ENCODE assay signal across 20 mouse cellular contexts in the genomic region with DNA sequence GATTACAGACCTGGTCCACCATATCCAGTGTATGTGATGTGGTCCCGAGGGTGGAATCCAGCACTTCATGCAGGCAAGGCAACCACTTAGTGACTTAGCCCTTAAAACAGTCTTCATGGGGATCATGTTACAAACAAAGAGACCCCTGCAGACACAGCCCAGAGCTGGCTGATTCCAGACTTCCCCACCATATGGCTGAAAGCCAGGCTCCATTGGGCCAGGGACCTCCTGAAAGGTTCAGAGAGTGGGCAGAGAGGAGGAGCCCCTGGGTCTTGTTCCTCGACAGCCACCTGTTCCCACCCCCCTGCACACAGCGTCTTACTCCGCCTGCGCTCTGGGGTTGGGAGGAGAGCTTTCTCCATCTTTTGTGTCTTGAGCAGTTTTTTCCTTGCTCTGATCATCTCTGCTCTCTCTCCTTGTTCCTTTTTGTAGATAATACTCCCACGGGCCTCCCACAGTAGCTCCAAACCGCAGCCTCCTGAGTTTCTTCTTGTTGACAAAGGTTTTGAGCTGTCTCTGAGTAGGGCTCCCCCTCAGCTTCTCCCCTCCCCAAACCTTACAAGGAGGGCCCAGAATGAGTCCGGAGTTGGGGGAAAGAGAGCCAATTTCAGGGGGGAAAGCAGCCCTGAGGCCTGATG. TPM values are rescaled to one million over a fixed set of nuclear protein-coding genes. Genes with fewer than 3 reads are reported as not detected.
A peak's percentile ranks its signal among the peaks of the same experiment; 100 is the strongest.
DNase-seq lines count a peak whose midpoint lies in the region; ATAC-seq and TF ChIP-seq lines count a peak whose summit lies in the region.
"Had no signal": no experiment of that assay in that cellular context is flagged by ENCODE, and none has a peak within 500 bp of the region (broad histone marks: within the 10 kb centered on the region; RNA-seq: fewer than 3 reads in every experiment).

No protein-coding gene starts in this region.

- H3K27me3 ChIP-seq in embryonic facial prominence, embryonic 10.5 days (replicated peaks; ENCODE audit: low read depth, poor library complexity, severe bottlenecking): peaks cover 73% of the 10 kb centered on the region
- peaks cover 68% of the 10 kb centered on the region for H3K27me3 ChIP-seq in limb, embryonic 12.5 days
- H3K27me3 ChIP-seq in forebrain, postnatal 0 days (ENCODE audit: insufficient read depth, low read length): peaks cover 37% of the 10 kb centered on the region

- DNase-seq in left cerebral cortex, adult 2 months (ENCODE audit: extremely low spot score in 1 of 2, low spot score in 2 of 2): no peak
- no peak for DNase-seq in left cerebral cortex, adult 11 months (ENCODE audit: low spot score)
- peak; percentile 71 for DNase-seq in brain, adult 2 months (ENCODE audit: low read depth, low spot score)
- DNase-seq in embryonic facial prominence, embryonic 10.5 days (ENCODE audit: low spot score): peak; percentile 69
- DNase-seq in forebrain, postnatal 0 days: no peak
- no peak for DNase-seq in cerebellum, adult 11 months
- DNase-seq in c-Kit-positive CD71-positive TER-119-positive erythroid progenitor cells, embryonic 14.5 days (ENCODE audit: low spot score): no peak
- DNase-seq: adrenal gland, adult 8-10 months; cerebellum, postnatal 25 days; kidney, postnatal 14 days; liver, postnatal 0 days had no signal

- ATAC-seq in limb, embryonic 12.5 days (ENCODE audit: insufficient number of reproducible peaks, insufficient read depth, low FRiP score, low TSS enrichment, low read depth): peak; percentile 85
- no peak for ATAC-seq in forebrain, postnatal 0 days
- ATAC-seq: intestine, embryonic 16.5 days; liver, postnatal 0 days had no signal

- intact Hi-C loops in left cerebral cortex, adult 2 months (cut with DNase I): no loop called here

- TF ChIP-seq CTCF in left cerebral cortex, adult 2 months (IDR thresholded peaks at IDR 0.05): no peak
- TF ChIP-seq CTCF in forebrain, postnatal 0 days (IDR thresholded peaks at IDR 0.05; ENCODE audit: low read depth): no peak

- H3K4me1 ChIP-seq in embryonic facial prominence, embryonic 10.5 days: peaks cover 55% of the 10 kb centered on the region
- peaks cover 62% of the 10 kb centered on the region for H3K4me1 ChIP-seq in limb, embryonic 12.5 days (replicated peaks)
- H3K4me1 ChIP-seq in forebrain, postnatal 0 days (ENCODE audit: insufficient read depth): no peaks in the 10 kb centered on the region; the same call in 1 of the 2 replicates

- H3K9ac ChIP-seq in limb, embryonic 12.5 days (replicated peaks): no peak overlapping the region
- no peak overlapping the region for H3K9ac ChIP-seq in forebrain, postnatal 0 days
- H3K9ac ChIP-seq: heart, embryonic 13.5 days; limb, embryonic 15.5 days; liver, postnatal 0 days; midbrain, embryonic 12.5 days had no signal

- peak overlapping the region; percentile 64 for H3K27ac ChIP-seq in left cerebral cortex, adult 2 months
- H3K27ac ChIP-seq in embryonic facial prominence, embryonic 10.5 days (replicated peaks): 0 out of 2 replicates have a peak overlapping the region, but pooled peaks have one; percentile 14
- H3K27ac ChIP-seq in limb, embryonic 12.5 days: no peak overlapping the region
- no peak overlapping the region for H3K27ac ChIP-seq in forebrain, postnatal 0 days (ENCODE audit: low read depth, low read length)
- H3K27ac ChIP-seq: heart, embryonic 13.5 days; limb, embryonic 15.5 days; midbrain, embryonic 12.5 days had no signal

- H3K4me2 ChIP-seq in limb, embryonic 12.5 days: no peak overlapping the region
- H3K4me2 ChIP-seq in forebrain, postnatal 0 days (ENCODE audit: low read depth): no peak overlapping the region
- H3K4me2 ChIP-seq: heart, embryonic 13.5 days; limb, embryonic 15.5 days; midbrain, embryonic 12.5 days had no signal

- no peaks in the 10 kb centered on the region for H3K36me3 ChIP-seq in embryonic facial prominence, embryonic 10.5 days (replicated peaks)
- H3K36me3 ChIP-seq in limb, embryonic 12.5 days: no peaks in the 10 kb centered on the region
- no peaks in the 10 kb centered on the region for H3K36me3 ChIP-seq in forebrain, postnatal 0 days (ENCODE audit: insufficient read depth)
- H3K36me3 ChIP-seq: G1E; heart, embryonic 13.5 days; limb, embryonic 15.5 days; midbrain, embryonic 12.5 days had no signal

- no peaks in the 10 kb centered on the region for H3K9me3 ChIP-seq in embryonic facial prominence, embryonic 10.5 days
- H3K9me3 ChIP-seq in limb, embryonic 12.5 days: no peaks in the 10 kb centered on the region
- no peaks in the 10 kb centered on the region for H3K9me3 ChIP-seq in forebrain, postnatal 0 days (ENCODE audit: low read length)
- H3K9me3 ChIP-seq: G1E; heart, embryonic 13.5 days; limb, embryonic 15.5 days; midbrain, embryonic 12.5 days had no signal

- H3K4me3 ChIP-seq in left cerebral cortex, adult 2 months: no peak overlapping the region
- peak overlapping the region; percentile 21; the same call in 1 of the 2 replicates for H3K4me3 ChIP-seq in embryonic facial prominence, embryonic 10.5 days
- 0 out of 2 replicates have a peak overlapping the region, but pooled peaks have one; percentile 1 for H3K4me3 ChIP-seq in limb, embryonic 12.5 days (replicated peaks)
- no peak overlapping the region for H3K4me3 ChIP-seq in forebrain, postnatal 0 days (ENCODE audit: low read depth, low read length)
- H3K4me3 ChIP-seq: erythroblast, embryonic 14.5 days; limb, embryonic 15.5 days; midbrain, embryonic 12.5 days; myocyte had no signal

- WGBS in embryonic facial prominence, embryonic 10.5 days: 8% methylated on average over 8 of the region's 8 CpGs
- WGBS in limb, embryonic 12.5 days: 9% methylated on average over 8 of the region's 8 CpGs
- WGBS in forebrain, postnatal 0 days: 14% methylated on average over 8 of the region's 8 CpGs

RNA-seq across cellular contexts. Expression of gene Kcnh3, which starts 3.2 kb away (rescaled TPM):
- 100 to 1,000 TPM; 174 to 180 TPM for total RNA-seq in left cerebral cortex, adult 2 months (2021)
- 0.25 TPM in 2 replicates for polyA plus RNA-seq in embryonic facial prominence, embryonic 10.5 days (2016; fragmentation: Nextera tagmentation; extraction: Ambion mirVana)
- 0.13 and 0.24 TPM in 2 replicates for polyA plus RNA-seq in limb, embryonic 12.5 days (2016; fragmentation: Nextera tagmentation; extraction: Ambion mirVana)
- total RNA-seq in forebrain, postnatal 0 days (2014; rRNA removed): 22.9 and 435 TPM in 2 replicates
- polyA plus RNA-seq in forebrain, postnatal 0 days (2015; fragmentation: Nextera tagmentation; extraction: Ambion mirVana): 7.7 and 8.2 TPM in 2 replicates
- total RNA-seq: hematopoietic stem cell, adult 5-6 weeks had no signal
- polyA plus RNA-seq: G1E had no signal

RNA-seq across cellular contexts. Expression of gene Mcrs1, which starts 30.3 kb away (rescaled TPM):
- total RNA-seq in left cerebral cortex, adult 2 months (2021): 10 to 100 TPM; 77.3 to 81.0 TPM
- polyA plus RNA-seq in embryonic facial prominence, embryonic 10.5 days (2016; fragmentation: Nextera tagmentation; extraction: Ambion mirVana): 185 and 189 TPM in 2 replicates
- polyA plus RNA-seq in limb, embryonic 12.5 days (2016; fragmentation: Nextera tagmentation; extraction: Ambion mirVana): 154 and 158 TPM in 2 replicates
- total RNA-seq in forebrain, postnatal 0 days (2014; rRNA removed): 231 and 250 TPM in 2 replicates
- polyA plus RNA-seq in forebrain, postnatal 0 days (2015; fragmentation: Nextera tagmentation; extraction: Ambion mirVana): 242 and 258 TPM in 2 replicates

Comparison
In these comparisons a context has a peak if more than half of its experiments do, and no peak if none do; other contexts are left out.
1. DNase-seq: peak in brain, adult 2 months (single experiment) and embryonic facial prominence, embryonic 10.5 days (single experiment); none in left cerebral cortex, adult 2 months (0 of 2), left cerebral cortex, adult 11 months (single experiment), forebrain, postnatal 0 days (single experiment), cerebellum, adult 11 months (single experiment) and c-Kit-positive CD71-positive TER-119-positive erythroid progenitor cells, embryonic 14.5 days (single experiment).
2. H3K27ac ChIP-seq: peak in left cerebral cortex, adult 2 months (single experiment) and embryonic facial prominence, embryonic 10.5 days (single experiment); none in limb, embryonic 12.5 days (single experiment) and forebrain, postnatal 0 days (single experiment).
3. H3K4me3 ChIP-seq: peak in embryonic facial prominence, embryonic 10.5 days (single experiment) and limb, embryonic 12.5 days (single experiment); none in left cerebral cortex, adult 2 months (single experiment) and forebrain, postnatal 0 days (single experiment).